Mouse (Mus musculus) embryonic stem cell, embryonic (primary cell): ENCODE data around the gene Tln1.

Source experiments
- CTCF ChIA-PET, 4 experiments: fragments of 300-600 bp in 2 of 4; fragments of 350-600 bp in 2 of 4; sonication (Branson Sonifier 250); formaldehyde crosslinking; loops; one replicate each; lab custom pipeline; 2022; ENCODE audit warnings: inconsistent platforms in 2 of 4; lab: Charles Lee
- POLR2A ChIA-PET, 4 experiments: fragments of 300-600 bp in 2 of 4; fragments of 350-600 bp in 2 of 4; sonication (Branson Sonifier 250); formaldehyde crosslinking; loops; one replicate each; lab custom pipeline; 2022; ENCODE audit warnings: antibody characterized with exemption in 4 of 4, inconsistent platforms in 1 of 4; lab: Charles Lee

Tln1 gene

DNA sequence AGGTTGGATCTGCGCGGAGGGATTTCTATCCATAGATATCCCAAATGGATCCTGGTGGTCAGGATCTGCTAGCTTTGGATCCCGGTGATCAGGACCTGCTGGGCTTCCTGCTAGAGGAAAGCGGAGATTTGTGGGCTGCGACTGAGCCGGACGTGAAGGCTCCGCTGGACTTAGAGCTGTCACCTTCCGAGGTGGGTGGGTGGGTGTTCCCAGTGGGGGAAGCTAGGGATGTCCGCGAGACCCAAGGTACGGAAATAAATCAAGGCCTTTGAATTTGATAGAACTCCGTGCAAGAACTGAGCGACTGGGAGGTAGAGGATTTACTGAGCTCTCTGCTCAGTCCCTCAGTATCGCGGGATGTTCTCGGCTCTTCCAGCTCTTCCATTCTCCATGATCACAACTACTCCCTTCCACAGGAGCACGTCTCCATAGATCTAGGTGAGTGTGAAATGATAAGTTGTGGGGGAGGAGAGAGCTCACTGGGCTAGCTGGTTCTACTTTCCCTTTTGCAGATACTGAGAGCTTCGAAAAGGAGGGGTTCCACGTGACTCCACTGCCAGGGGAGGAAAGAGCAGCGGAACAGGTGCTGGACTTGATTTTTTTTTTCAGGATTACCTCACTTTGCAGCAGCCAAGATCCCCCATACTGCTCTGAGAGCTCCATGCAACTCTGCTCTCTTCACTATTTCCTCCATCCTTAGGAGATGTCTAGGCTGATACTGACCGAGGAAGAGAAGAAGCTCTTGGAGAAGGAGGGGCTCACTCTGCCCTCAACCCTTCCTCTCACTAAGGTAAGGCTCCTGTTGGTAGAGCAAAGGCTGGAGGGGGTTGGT is 494 bp upstream of the Tln1 start:
- POLR2A ChIA-PET = interaction anchor here (0.5 to 14.2 kb wide), 95 partner anchors 8 to 1993 kb away, joined by 3 to 293 read pairs (median 5); partner anchors contain the start of genes Gba2 (in 4 of the 4), Rgp1 (in 4 of the 4), Ccdc107 (in 3 of the 4) and Arhgef39 (in 2 of the 4)
- CTCF ChIA-PET = interaction anchor here (0.5 to 2.2 kb wide), 33 partner anchors 8 to 537 kb away, joined by 3 to 11 read pairs (median 4); partner anchors contain the start of genes Arhgef39 (in 2 of the 4), Gba2 (in 2 of the 4), Rgp1 (in 2 of the 4) and Npr2 (in 1 of the 4)

DNA sequence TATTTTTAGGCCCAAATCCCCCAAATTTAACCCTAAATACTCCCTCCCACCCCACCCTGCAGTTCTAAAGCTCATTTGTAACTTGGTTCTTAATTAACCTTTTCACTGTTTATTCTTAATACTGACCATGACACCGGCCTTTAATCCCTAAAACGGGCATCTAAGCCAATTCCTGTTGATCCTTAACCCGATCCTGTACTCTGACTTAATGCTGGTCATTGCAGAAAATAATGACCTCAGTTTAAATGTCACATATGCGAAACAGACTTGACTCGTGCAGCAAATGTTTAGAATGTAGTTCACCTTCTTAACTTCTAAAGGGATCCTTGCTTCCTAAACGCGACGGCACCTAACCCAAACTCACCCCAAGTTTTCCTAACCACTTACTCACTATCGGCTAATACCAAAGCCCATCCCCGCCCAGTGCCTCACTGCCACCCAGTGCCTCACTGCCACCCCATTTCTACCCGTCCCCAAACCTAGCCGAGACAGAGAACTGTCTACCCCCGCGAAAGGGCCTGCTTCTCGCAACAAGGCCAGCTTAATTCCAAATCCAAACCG is 975 bp downstream of the Tln1 start:
- CTCF ChIA-PET = interaction anchor here in 3 of 4 experiments (1.4 to 2.2 kb wide), 9 partner anchors 12 to 130 kb away, joined by 3 to 11 read pairs (median 4); partner anchors contain the start of genes Gba2 (in 1 of the 3) and Rgp1 (in 1 of the 3)
- POLR2A ChIA-PET = interaction anchor here (0.6 to 14.2 kb wide), 48 partner anchors 9 to 1823 kb away, joined by 3 to 293 read pairs (median 6); partner anchors contain the start of genes Gba2 (in 4 of the 4), Rgp1 (in 4 of the 4), Hint2 (in 2 of the 4) and Msmp (in 2 of the 4)

- POLR2A ChIA-PET = interaction anchor here in 3 of 4 experiments (1.0 to 14.2 kb wide), 15 partner anchors 10 to 146 kb away, joined by 3 to 293 read pairs (median 11); partner anchors contain the start of genes Gba2 (in 3 of the 3), Rgp1 (in 3 of the 3), Arhgef39 (in 1 of the 3) and Ccdc107 (in 1 of the 3)
- CTCF ChIA-PET = interaction anchor here in 2 of 4 experiments (1.5 to 2.0 kb wide), 2 partner anchors 109 to 129 kb away, joined by 3 to 4 read pairs; no protein-coding TSS in a partner anchor
Measured at GRCm38 (mm10) chr4:43560976-43561375, 1.5 kb downstream of the Tln1 start.

DNA sequence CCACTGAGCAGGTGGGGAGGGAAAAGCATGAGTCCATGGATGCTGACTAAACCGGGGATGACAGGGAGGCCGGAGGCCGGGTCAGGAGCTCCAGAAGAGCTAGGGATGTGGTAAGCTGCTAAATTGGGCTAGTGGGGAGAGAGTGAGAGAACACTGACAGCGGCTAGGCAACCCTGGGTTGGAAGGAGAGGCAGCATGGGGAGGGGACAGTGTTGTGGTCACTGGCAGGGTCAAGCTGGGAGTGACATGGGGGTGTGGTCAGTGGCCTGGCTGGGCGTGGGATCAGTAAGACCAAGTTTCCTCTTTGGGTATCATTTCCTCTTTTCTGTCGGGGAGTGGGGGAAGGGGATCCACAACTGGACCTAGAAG is 2.3 kb downstream of the Tln1 start:
- POLR2A ChIA-PET = interaction anchor here in 3 of 4 experiments (0.6 to 14.2 kb wide), 16 partner anchors 8 to 731 kb away, joined by 3 to 293 read pairs (median 4); partner anchors contain the start of genes Gba2 (in 2 of the 3), Rgp1 (in 2 of the 3), Ccdc107 (in 1 of the 3) and Msmp (in 1 of the 3)
- CTCF ChIA-PET = interaction anchor here in 1 of 4 experiments (1.0 kb wide), 1 partner anchor 19 kb away, joined by 5 read pairs; the partner anchor contains the start of genes Gba2 and Rgp1

GRCm38 (mm10) chr4:43559519-43560242 is 2.8 kb downstream of the Tln1 start:
- ChIA-PET CTCF (interaction anchor here in 3 of 4 experiments (0.9 to 2.4 kb wide), 6 partner anchors 19 to 35 kb away, joined by 3 to 10 read pairs (median 4); partner anchors contain the start of genes Gba2 (in 1 of the 3) and Rgp1 (in 1 of the 3)), POLR2A (interaction anchor here (0.6 to 14.2 kb wide), 23 partner anchors 7 to 559 kb away, joined by 3 to 293 read pairs (median 4); partner anchors contain the start of genes Gba2 (in 3 of the 4), Rgp1 (in 3 of the 4), Ccdc107 (in 1 of the 4) and Msmp (in 1 of the 4))

DNA sequence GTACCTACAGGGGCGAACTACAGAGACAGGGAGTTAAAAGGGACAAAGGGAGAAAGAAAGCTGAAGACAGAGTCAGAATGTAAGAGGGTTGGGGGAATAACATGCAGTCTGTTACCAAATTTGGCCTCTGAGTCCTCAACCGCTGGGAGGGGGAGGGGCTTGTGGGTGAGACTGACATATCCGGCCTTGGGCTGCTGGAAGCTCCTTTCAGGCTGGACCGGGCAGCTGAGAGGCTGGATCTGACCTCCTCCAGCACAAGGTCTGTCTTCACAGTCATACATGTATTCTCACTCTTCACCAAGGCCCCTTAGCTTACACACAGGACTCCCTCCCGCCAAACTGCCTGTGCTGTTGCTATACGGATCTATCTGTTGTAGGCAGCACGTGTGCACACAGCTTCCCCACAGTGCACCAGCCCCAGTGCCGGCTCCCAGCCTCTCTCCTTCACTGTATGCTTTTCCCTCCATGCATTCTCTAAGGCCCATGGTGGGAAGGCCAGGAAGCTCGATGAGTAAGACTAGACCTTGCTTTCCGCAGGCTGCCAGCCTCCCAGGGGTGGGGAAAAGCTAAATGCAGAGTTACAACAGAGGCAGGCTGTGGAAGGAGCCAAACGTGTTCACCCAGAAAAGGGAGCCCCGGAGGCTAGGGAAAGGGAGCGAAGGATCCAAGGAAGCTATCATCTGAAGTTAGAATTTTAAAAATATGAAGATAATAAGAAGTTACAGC is 3.7 kb downstream of the Tln1 start:
- POLR2A ChIA-PET = interaction anchor here (0.6 to 14.2 kb wide), 28 partner anchors 10 to 558 kb away, joined by 3 to 293 read pairs (median 4); partner anchors contain the start of genes Gba2 (in 3 of the 4), Rgp1 (in 3 of the 4), Arhgef39 (in 1 of the 4) and Msmp (in 1 of the 4)

DNA sequence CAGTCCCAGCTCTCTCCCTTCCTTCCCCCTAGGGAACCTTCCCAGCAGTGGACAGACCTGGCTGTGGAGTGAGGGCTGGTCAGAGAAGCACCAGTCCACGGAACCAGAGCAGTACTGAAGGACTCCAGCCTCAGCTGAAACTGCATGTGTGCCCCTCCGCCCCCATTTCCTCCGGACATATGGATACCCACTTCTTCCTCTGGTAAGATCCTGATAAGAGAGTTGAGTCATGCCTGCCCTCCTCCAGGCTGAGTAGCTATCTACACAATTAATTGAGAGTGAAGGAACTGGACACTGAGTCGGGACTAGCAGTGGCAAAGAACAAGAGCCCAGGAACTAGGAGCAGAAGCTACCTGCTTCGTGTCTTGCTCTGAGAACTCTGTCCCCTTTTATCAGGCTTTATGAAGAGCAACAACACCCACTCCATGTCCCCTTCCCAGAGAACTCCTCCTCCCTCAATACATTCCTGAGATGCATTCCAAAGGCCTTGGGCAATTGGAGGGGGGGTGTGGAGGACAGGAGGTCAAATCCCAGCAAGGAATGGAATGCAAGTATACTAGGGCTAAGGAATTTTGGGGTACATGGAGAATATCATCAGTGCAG is 4.4 kb downstream of the Tln1 start:
- CTCF ChIA-PET = interaction anchor here in 2 of 4 experiments (0.8 to 2.4 kb wide), 6 partner anchors 27 to 79 kb away, joined by 3 to 10 read pairs (median 4); partner anchors contain the start of gene Arhgef39 (in 1 of the 2)
- POLR2A ChIA-PET = interaction anchor here (0.6 to 14.2 kb wide), 19 partner anchors 9 to 557 kb away, joined by 3 to 293 read pairs (median 4); partner anchors contain the start of genes Gba2 (in 3 of the 4), Rgp1 (in 3 of the 4), Arhgef39 (in 1 of the 4) and Msmp (in 1 of the 4)

More for the DNA sequence above, 3.7 kb downstream of the Tln1 start:
- CTCF ChIA-PET = interaction anchor here (0.6 to 2.4 kb wide), 8 partner anchors 28 to 72 kb away, joined by 3 to 10 read pairs (median 4); partner anchors contain the start of gene Arhgef39 (in 1 of the 4)

GRCm38 (mm10) chr4:43555926-43556325 is 6.6 kb downstream of the Tln1 start:
- POLR2A ChIA-PET = interaction anchor here in 2 of 4 experiments (1.0 to 14.2 kb wide), 6 partner anchors 9 to 44 kb away, joined by 3 to 293 read pairs (median 6); partner anchors contain the start of genes Gba2 (in 1 of the 2), Msmp (in 1 of the 2) and Rgp1 (in 1 of the 2)

DNA sequence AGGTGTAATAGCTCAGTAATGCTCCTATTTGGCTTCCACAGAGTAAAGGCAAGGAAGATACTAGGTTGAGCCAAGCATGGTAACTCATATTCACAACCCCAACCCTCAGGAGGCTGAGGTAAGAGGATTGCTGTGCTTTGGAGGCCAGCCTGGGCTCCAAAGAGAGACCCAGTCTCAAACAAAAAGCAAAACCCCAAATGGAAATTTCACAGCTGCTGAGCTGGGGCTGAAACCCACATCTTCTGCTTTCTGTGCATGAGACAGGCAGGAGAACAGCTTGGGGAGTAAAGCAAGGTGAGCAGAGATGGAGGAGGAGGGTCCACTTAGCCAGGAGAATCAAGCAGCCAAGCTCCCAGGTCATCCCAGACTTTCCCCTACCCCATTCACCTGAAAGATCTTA is 8.6 kb downstream of the Tln1 start:
- POLR2A ChIA-PET = interaction anchor here in 3 of 4 experiments (1.1 to 14.2 kb wide), 6 partner anchors 8 to 53 kb away, joined by 3 to 293 read pairs (median 4); partner anchors contain the start of genes Tln1 (in 2 of the 3), Creb3 (in 1 of the 3), Gba2 (in 1 of the 3) and Msmp (in 1 of the 3)
- CTCF ChIA-PET = interaction anchor here in 3 of 4 experiments (1.1 to 1.2 kb wide), 3 partner anchors 9 to 26 kb away, joined by 3 read pairs; partner anchors contain the start of genes Creb3 (in 1 of the 3) and Tln1 (in 1 of the 3)

More at GRCm38 (mm10) chr4:43555926-43556325, 6.6 kb downstream of the Tln1 start:
- CTCF ChIA-PET = interaction anchor here in 3 of 4 experiments (0.8 to 1.4 kb wide), 3 partner anchors 26 to 74 kb away, joined by 3 to 4 read pairs (median 3); no protein-coding TSS in a partner anchor

GRCm38 (mm10) chr4:43552437-43552836 is 10.1 kb downstream of the Tln1 start:
- CTCF ChIA-PET = interaction anchor here in 2 of 4 experiments (0.8 to 1.6 kb wide), 5 partner anchors 10 to 120 kb away, joined by 3 to 6 read pairs (median 3); partner anchors contain the start of genes Creb3 (in 1 of the 2) and Tln1 (in 1 of the 2)
- POLR2A ChIA-PET = interaction anchor here in 2 of 4 experiments (0.5 to 3.4 kb wide), 5 partner anchors 8 to 24 kb away, joined by 3 to 12 read pairs (median 3); partner anchors contain the start of genes Tln1 (in 2 of the 2) and Creb3 (in 1 of the 2)

- CTCF ChIA-PET = interaction anchor here in 2 of 4 experiments (1.4 to 1.6 kb wide), 3 partner anchors 11 to 120 kb away, joined by 3 to 6 read pairs (median 3); partner anchors contain the start of genes Creb3 (in 1 of the 2) and Tln1 (in 1 of the 2)
- POLR2A ChIA-PET = interaction anchor here in 3 of 4 experiments (0.9 to 3.4 kb wide), 5 partner anchors 9 to 11 kb away, joined by 3 to 12 read pairs (median 5); partner anchors contain the start of genes Creb3 (in 3 of the 3) and Tln1 (in 3 of the 3)
Measured at GRCm38 (mm10) chr4:43551854-43552253, 10.6 kb downstream of the Tln1 start.

GRCm38 (mm10) chr4:43549055-43549454 is 13.4 kb downstream of the Tln1 start:
- POLR2A ChIA-PET = interaction anchor here in 2 of 4 experiments (0.8 to 4.3 kb wide), 5 partner anchors 10 to 30 kb away, joined by 3 to 21 read pairs (median 4); partner anchors contain the start of genes Creb3 (in 2 of the 2), Tln1 (in 2 of the 2), Gba2 (in 1 of the 2) and Rgp1 (in 1 of the 2)
- CTCF ChIA-PET = interaction anchor here in 3 of 4 experiments (1.0 to 2.0 kb wide), 4 partner anchors 14 to 21 kb away, joined by 3 to 6 read pairs (median 3); partner anchors contain the start of gene Tln1 (in 1 of the 3)

GRCm38 (mm10) chr4:43547160-43547559 is 15.3 kb downstream of the Tln1 start:
- POLR2A ChIA-PET = interaction anchor here in 3 of 4 experiments (1.1 to 4.3 kb wide), 9 partner anchors 9 to 40 kb away, joined by 3 to 21 read pairs (median 5); partner anchors contain the start of genes Tln1 (in 3 of the 3) and Creb3 (in 2 of the 3)
- CTCF ChIA-PET = interaction anchor here (0.9 to 2.0 kb wide), 6 partner anchors 15 to 83 kb away, joined by 4 to 6 read pairs (median 4); partner anchors contain the start of genes Creb3 (in 1 of the 4) and Tln1 (in 1 of the 4)
